Mouse (Mus musculus): ENCODE data around the gene Pdlim1.

The Pdlim1 gene

GRCm38 (mm10) chr19:40271308-40271892 is at the start of gene Pdlim1:
Gene Pdlim1 (minus strand): TSS chr19:40271842.
- DNase-seq, result peak; percentile 4

GRCm38 (mm10) chr19:40319199-40319598 is 47.6 kb upstream of the Pdlim1 start:
- no peak for DNase-seq

GRCm38 (mm10) chr19:40318511-40318910 is 46.9 kb upstream of the Pdlim1 start:
- DNase-seq, result no peak

- DNase-seq, result no peak
Observed at GRCm38 (mm10) chr19:40317001-40317400, 45.4 kb upstream of the Pdlim1 start.

- no peak for DNase-seq
Observed at GRCm38 (mm10) chr19:40314252-40314651, 42.6 kb upstream of the Pdlim1 start.

- DNase-seq, result no peak
Observed at GRCm38 (mm10) chr19:40311631-40312030, 40.0 kb upstream of the Pdlim1 start.

GRCm38 (mm10) chr19:40310410-40311130 is 38.9 kb upstream of the Pdlim1 start:
- DNase-seq, result no peak

- no peak for DNase-seq
Observed at GRCm38 (mm10) chr19:40309911-40310310, 38.3 kb upstream of the Pdlim1 start.

GRCm38 (mm10) chr19:40307550-40307949 is 35.9 kb upstream of the Pdlim1 start:
- peak; percentile 23 for DNase-seq

- DNase-seq, result no peak
Observed at GRCm38 (mm10) chr19:40306631-40307030, 35.0 kb upstream of the Pdlim1 start.

- no peak for DNase-seq
Observed at GRCm38 (mm10) chr19:40305456-40305855, 33.8 kb upstream of the Pdlim1 start.

GRCm38 (mm10) chr19:40302916-40303315 is 31.3 kb upstream of the Pdlim1 start:
- DNase-seq, result no peak

GRCm38 (mm10) chr19:40302477-40302876 is 30.8 kb upstream of the Pdlim1 start:
- no peak for DNase-seq

GRCm38 (mm10) chr19:40299983-40300759 is 28.5 kb upstream of the Pdlim1 start:
- no peak for DNase-seq

GRCm38 (mm10) chr19:40299182-40299581 is 27.5 kb upstream of the Pdlim1 start:
- no peak for DNase-seq

GRCm38 (mm10) chr19:40298574-40298973 is 26.9 kb upstream of the Pdlim1 start:
- DNase-seq, result no peak

GRCm38 (mm10) chr19:40297798-40298144 is 26.1 kb upstream of the Pdlim1 start:
- DNase-seq, result no peak

GRCm38 (mm10) chr19:40297078-40297797 is 25.6 kb upstream of the Pdlim1 start:
- no peak for DNase-seq

- DNase-seq, result peak; percentile 29
Observed at GRCm38 (mm10) chr19:40294231-40294630, 22.6 kb upstream of the Pdlim1 start.

- DNase-seq, result no peak
Observed at GRCm38 (mm10) chr19:40293791-40294190, 22.1 kb upstream of the Pdlim1 start.

- DNase-seq, result no peak
Observed at GRCm38 (mm10) chr19:40290099-40290724, 18.6 kb upstream of the Pdlim1 start.

GRCm38 (mm10) chr19:40288415-40288814 is 16.8 kb upstream of the Pdlim1 start:
- DNase-seq, result no peak

- DNase-seq, result no peak
Observed at GRCm38 (mm10) chr19:40284704-40285103, 13.1 kb upstream of the Pdlim1 start.
